Mouse (Mus musculus): ENCODE data around the gene Lpcat4.

GRCm38 (mm10) chr2:112247323-112247722, 8.1 kb downstream of the Lpcat4 start:
- no peak for TF ChIP-seq POLR2A (IDR thresholded peaks at IDR 0.05; ENCODE audit: control insufficient read depth, extremely low read depth, insufficient read depth, low read length, poor library complexity)
- TF ChIP-seq CTCF (IDR thresholded peaks at IDR 0.05; ENCODE audit: borderline replicate concordance, control insufficient read depth, extremely low read depth, insufficient read depth, low read length, poor library complexity) = no peak
